Mouse (Mus musculus) effector memory CD4-positive, alpha-beta T cell, adult 5 months (primary cell): ENCODE measurements around the gene Abcc9. TPM values are rescaled to one million over a fixed set of nuclear protein-coding genes. Genes with fewer than 3 reads are reported as not detected.

Source experiments
- polyA plus RNA-seq: library from polyadenylated mRNA; unstranded; fragments of 100-300 nt; shearing (Covaris generic); gene quantifications from one replicate; pipeline ENCODE4 v1.2.1, GENCODE M21; 2017

The Abcc9 gene
- polyA plus RNA-seq: not detected

GRCm38 (mm10) chr6:142701652-142702637 lies at the start of gene Abcc9:
Gene Abcc9 (minus strand): TSS chr6:142702315.

DNA sequence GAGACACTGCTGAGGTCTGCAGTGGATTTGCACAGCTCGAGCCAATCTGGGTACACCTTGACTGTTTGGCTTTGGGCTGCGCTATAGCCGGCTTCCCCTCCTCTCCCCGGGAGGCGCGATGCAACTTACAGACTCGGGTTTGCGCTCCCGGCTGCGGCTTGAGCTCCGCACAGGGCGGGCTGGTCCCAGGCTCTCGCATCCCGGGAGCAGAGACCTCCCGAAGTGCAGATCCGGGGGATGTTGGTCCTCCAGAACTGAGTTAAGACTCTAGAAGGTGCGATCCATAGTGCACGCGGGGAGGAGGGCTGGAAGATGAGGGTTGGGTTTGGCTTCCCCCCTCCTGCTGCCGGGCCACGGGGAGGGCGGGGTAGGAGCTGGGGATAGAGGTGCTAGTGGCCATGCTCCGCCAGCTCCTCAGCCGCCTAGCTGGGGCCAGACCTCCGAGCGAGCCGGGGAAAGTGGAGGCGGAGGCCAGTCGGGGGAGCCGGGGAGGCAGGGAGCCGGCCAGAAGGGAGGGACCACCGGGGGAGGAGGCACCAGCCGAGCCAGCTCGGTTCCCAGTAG lies 131.0 kb downstream of the Abcc9 start, which contains the start of gene Kcnj8:
Gene Kcnj8 (minus strand): TSS at position 560 of the 564 bp plus-strand sequence.

Other genes with a start within 250 kb of the Abcc9 start
- gene Gys2, start 229.2 kb downstream of the Abcc9 start, polyA plus RNA-seq: not detected
- 39.6 TPM for gene Ldhb, start 194.4 kb downstream of the Abcc9 start, polyA plus RNA-seq
- gene Kcnj8, start 130.7 kb downstream of the Abcc9 start, polyA plus RNA-seq: 1.4 TPM
- gene Cmas, start 54.4 kb upstream of the Abcc9 start, polyA plus RNA-seq: 110 TPM
- gene Sult6b2, start 102.2 kb upstream of the Abcc9 start, polyA plus RNA-seq: not detected